Mouse (Mus musculus) embryo, embryonic 9.5 days (tissue): ENCODE data around the gene Fam57a.
"Not testable (repeated sequence)": the region's sequence is repeated elsewhere in the genome, so short reads cannot be mapped to it uniquely, and the experiment has no call there.

Experiments used
- DNase-seq: peaks from one replicate; pipeline ENCODE4 v3.0.0-alpha.2; 2017; ENCODE audit errors: extremely low spot score

The Fam57a gene

GRCm38 (mm10) chr11:76180146-76180540 is 672 bp downstream of the Fam57a start:
- DNase-seq: no peak

- DNase-seq: no peak
Measured at GRCm38 (mm10) chr11:76183745-76184144, 4.3 kb downstream of the Fam57a start.

GRCm38 (mm10) chr11:76186908-76187307 is 7.4 kb downstream of the Fam57a start:
- DNase-seq: no peak

- no peak for DNase-seq
Measured at GRCm38 (mm10) chr11:76196275-76196976, 17.0 kb downstream of the Fam57a start.

GRCm38 (mm10) chr11:76196977-76197469 is 17.6 kb downstream of the Fam57a start:
- DNase-seq: no peak

- DNase-seq: peak; percentile 81
Measured at GRCm38 (mm10) chr11:76201761-76202674, 22.5 kb downstream of the Fam57a start.

- DNase-seq: no peak
Measured at GRCm38 (mm10) chr11:76206793-76207192, 27.3 kb downstream of the Fam57a start.

- no peak for DNase-seq
Measured at GRCm38 (mm10) chr11:76210228-76210985, 30.9 kb downstream of the Fam57a start.

- not testable (repeated sequence) for DNase-seq
Measured at GRCm38 (mm10) chr11:76211595-76211994, 32.1 kb downstream of the Fam57a start.

GRCm38 (mm10) chr11:76213841-76214240 is 34.4 kb downstream of the Fam57a start:
- DNase-seq: peak; percentile 35

- DNase-seq: no peak
Measured at GRCm38 (mm10) chr11:76215011-76215410, 35.5 kb downstream of the Fam57a start.

GRCm38 (mm10) chr11:76216049-76216540 is 36.6 kb downstream of the Fam57a start:
- no peak for DNase-seq

- DNase-seq: peak; percentile 65
Measured at GRCm38 (mm10) chr11:76216681-76217389, 37.4 kb downstream of the Fam57a start.

GRCm38 (mm10) chr11:76217390-76217800 is 37.9 kb downstream of the Fam57a start, which contains the start of the genes Dbil5 and Gemin4:
Gene Dbil5, plus strand, starts transcription at chr11:76217608.
Gene Gemin4, minus strand, starts transcription at chr11:76217664.
- peak; percentile 98 for DNase-seq

GRCm38 (mm10) chr11:76224631-76225030 is 45.2 kb downstream of the Fam57a start:
- no peak for DNase-seq

- DNase-seq: no peak
Measured at GRCm38 (mm10) chr11:76225051-76225450, 45.6 kb downstream of the Fam57a start.

- no peak for DNase-seq
Measured at GRCm38 (mm10) chr11:76236136-76236535, 56.7 kb downstream of the Fam57a start.

GRCm38 (mm10) chr11:76239750-76240149 is 60.3 kb downstream of the Fam57a start:
- no peak for DNase-seq

- DNase-seq: peak; percentile 95
Measured at GRCm38 (mm10) chr11:76242901-76243810, 63.7 kb downstream of the Fam57a start, which contains the start of the genes Mrm3 and Glod4. Gene Mrm3, plus strand, starts transcription at chr11:76243715. Gene Glod4, minus strand, starts transcription at chr11:76243725.
